Comparison of ENCODE assay signal across 18 mouse cellular contexts in the genomic region with DNA sequence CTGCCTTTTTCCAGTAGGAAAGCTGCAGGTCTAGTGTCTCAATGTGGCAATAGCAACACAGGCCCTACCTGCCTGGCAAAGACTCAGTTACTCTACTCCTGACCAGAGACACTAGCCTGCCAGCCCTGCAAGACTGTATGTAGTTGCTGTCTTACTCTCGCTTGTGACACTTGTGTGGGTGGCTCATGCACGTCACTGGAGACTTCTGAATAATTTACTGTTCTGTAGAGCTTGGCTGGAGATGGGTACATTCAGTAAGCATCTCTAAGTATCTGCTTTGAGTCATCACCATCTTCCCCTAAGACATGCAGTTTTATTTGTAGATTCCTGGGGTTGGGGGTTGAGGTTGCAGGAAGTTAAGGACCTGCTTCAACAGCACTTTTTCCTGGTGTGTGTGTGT.
DNase-seq lines count a peak whose midpoint lies in the region; ATAC-seq lines count a peak whose summit lies in the region.
"Had no signal": no experiment of that assay in that cellular context is flagged by ENCODE, and none has a peak within 500 bp of the region (broad histone marks: within the 10 kb centered on the region; RNA-seq: fewer than 3 reads in every experiment).

No protein-coding gene starts in this region.

- no peak for DNase-seq in frontal cortex, postnatal 14 days (ENCODE audit: low spot score in 2 of 2)
- DNase-seq in right cerebral cortex, adult 18-20 months = peak; percentile 82
- DNase-seq in right cerebral cortex, postnatal 14 days = no peak
- peak; percentile 64 to 85 for DNase-seq in right cerebral cortex, postnatal 36 days (ENCODE audit: low spot score in 2 of 2)
- no peak for DNase-seq in adrenal gland, postnatal 25 days
- DNase-seq in gastrocnemius, postnatal 25 days = no peak
- DNase-seq: adrenal gland, adult 8-10 months; heart, adult 2 months; heart, postnatal 36 days; kidney, postnatal 4 days; liver, postnatal 0 days; lung, postnatal 10 days; thymus, adult 18-20 months had no signal

- peak; percentile 92 for ATAC-seq in frontal cortex, adult (ENCODE audit: low TSS enrichment)
- peak; percentile 76 for ATAC-seq in inflammation-experienced regulatory T-cells, adult 6 months
- ATAC-seq: forebrain, embryonic 15.5 days; intestine, embryonic 16.5 days; liver, postnatal 0 days; midbrain, embryonic 15.5 days had no signal

Comparison
In these comparisons a context has a peak if more than half of its experiments do, and no peak if none do; other contexts are left out.
1. DNase-seq: peak in right cerebral cortex, adult 18-20 months (single experiment) and right cerebral cortex, postnatal 36 days (2 of 2); none in frontal cortex, postnatal 14 days (0 of 2), right cerebral cortex, postnatal 14 days (single experiment), adrenal gland, postnatal 25 days (single experiment) and gastrocnemius, postnatal 25 days (single experiment).